Comparison of ENCODE assay signal across 11 mouse cellular contexts in the genomic region with DNA sequence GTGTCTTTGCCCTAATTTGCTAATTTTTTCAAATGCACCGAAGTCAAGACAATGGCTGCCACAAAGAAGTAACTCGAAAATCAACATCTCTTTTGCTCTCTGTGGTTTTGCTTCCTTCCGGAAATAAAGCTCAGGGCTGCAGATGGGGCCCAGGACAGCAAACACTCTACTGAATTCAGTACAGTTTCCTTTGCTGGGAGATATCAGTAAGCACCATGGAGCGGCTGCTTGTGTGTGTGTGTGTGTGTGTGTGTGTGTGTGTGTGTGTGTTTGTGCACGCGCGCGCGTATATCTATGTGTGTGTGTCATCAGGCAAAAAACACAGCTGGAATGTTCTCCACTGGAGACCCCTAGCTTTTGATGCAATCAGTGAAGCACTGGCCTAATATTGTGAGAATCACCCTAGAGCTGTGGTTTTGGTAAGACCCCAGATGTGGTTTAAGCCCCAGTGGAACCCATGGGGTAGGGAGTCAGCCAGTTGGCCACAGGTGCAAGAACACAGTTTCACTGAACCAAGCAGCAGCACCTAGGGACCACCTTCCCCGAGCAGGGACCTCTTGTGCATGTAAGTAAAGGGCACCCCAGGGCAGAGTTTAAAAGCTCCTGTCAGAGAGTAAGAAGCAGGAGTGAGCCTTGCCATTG. TPM values are rescaled to one million over a fixed set of nuclear protein-coding genes. Genes with fewer than 3 reads are reported as not detected.
A peak's percentile ranks its signal among the peaks of the same experiment; 100 is the strongest.
DNase-seq lines count a peak whose midpoint lies in the region; ATAC-seq lines count a peak whose summit lies in the region.
"Had no signal": no experiment of that assay in that cellular context is flagged by ENCODE, and none has a peak within 500 bp of the region (broad histone marks: within the 10 kb centered on the region; RNA-seq: fewer than 3 reads in every experiment).

No protein-coding gene starts in this region.

- peak overlapping the region; percentile 60 for H3K27ac ChIP-seq in liver, embryonic 12.5 days
- H3K27ac ChIP-seq: intestine, embryonic 15.5 days; neural tube, embryonic 12.5 days had no signal

- peak overlapping the region; percentile 55 for H3K4me2 ChIP-seq in liver, embryonic 12.5 days
- H3K4me2 ChIP-seq: intestine, embryonic 15.5 days; neural tube, embryonic 12.5 days had no signal

- WGBS in liver, embryonic 12.5 days (ENCODE audit: insufficient replicate concordance), result 38% methylated on average over 10 of the region's 10 CpGs

- peak; percentile 42 to 50 for DNase-seq in spleen, adult 18-20 months
- DNase-seq in spleen, adult 12 weeks (ENCODE audit: low spot score), result no peak
- DNase-seq in thymus, postnatal 4 days, result peak; percentile 76
- DNase-seq in left cerebral cortex, adult 8-10 months (ENCODE audit: low spot score in 2 of 2), result no peak
- DNase-seq in ovary, postnatal 10 days (ENCODE audit: low spot score), result no peak
- DNase-seq in heart, postnatal 4 days, result no peak
- DNase-seq: kidney, postnatal 25 days had no signal

- H3K9ac ChIP-seq in liver, embryonic 12.5 days, result no peak overlapping the region
- H3K9ac ChIP-seq: intestine, embryonic 15.5 days; neural tube, embryonic 12.5 days had no signal

- peaks cover 32% of the 10 kb centered on the region for H3K4me1 ChIP-seq in liver, embryonic 12.5 days
- H3K4me1 ChIP-seq: intestine, embryonic 15.5 days; neural tube, embryonic 12.5 days had no signal

- no peaks in the 10 kb centered on the region for H3K36me3 ChIP-seq in liver, embryonic 12.5 days
- H3K36me3 ChIP-seq: intestine, embryonic 15.5 days; neural tube, embryonic 12.5 days had no signal

- ATAC-seq in liver, embryonic 12.5 days, result peak; percentile 67
- ATAC-seq in neutrophil, adult 5-6 weeks (ENCODE audit: extremely low read depth, insufficient number of reproducible peaks, low FRiP score, poor library complexity, severe bottlenecking), result peak; percentile 52
- ATAC-seq: intestine, embryonic 15.5 days had no signal

- H3K4me3 ChIP-seq in liver, embryonic 12.5 days, result no peak overlapping the region
- H3K4me3 ChIP-seq: intestine, embryonic 15.5 days; neural tube, embryonic 12.5 days had no signal

- no peaks in the 10 kb centered on the region for H3K27me3 ChIP-seq in liver, embryonic 12.5 days (replicated peaks)
- H3K27me3 ChIP-seq: intestine, embryonic 15.5 days; neural tube, embryonic 12.5 days had no signal

- no peaks in the 10 kb centered on the region for H3K9me3 ChIP-seq in liver, embryonic 12.5 days (replicated peaks)
- H3K9me3 ChIP-seq: intestine, embryonic 15.5 days; neural tube, embryonic 12.5 days had no signal

RNA-seq across cellular contexts. Expression of gene 4930523C07Rik, which starts 19.7 kb away (rescaled TPM):
- polyA plus RNA-seq in liver, embryonic 12.5 days (2016; fragmentation: Nextera tagmentation; extraction: Ambion mirVana), result 24.1 and 26.5 TPM in 2 replicates
- 279 and 337 TPM in 2 replicates for total RNA-seq in neutrophil, adult 5-6 weeks (2017)
- 1 to 10 TPM; 1.3 to 3.2 (median 2.1) TPM for total RNA-seq in left cerebral cortex, adult 8-10 months (2022)
- 10 to 100 TPM; 24.0 to 26.1 TPM for total RNA-seq in heart, postnatal 4 days (2021)

Comparison
In these comparisons a context has a peak if more than half of its experiments do, and no peak if none do; other contexts are left out.
1. DNase-seq: peak in spleen, adult 18-20 months (2 of 2) and thymus, postnatal 4 days (single experiment); none in spleen, adult 12 weeks (single experiment), left cerebral cortex, adult 8-10 months (0 of 2), ovary, postnatal 10 days (single experiment) and heart, postnatal 4 days (single experiment).
2. RNA of gene 4930523C07Rik, which starts 19.7 kb away (total RNA-seq): 279 to 337 TPM in neutrophil, adult 5-6 weeks; 24.0 to 26.1 TPM in heart, postnatal 4 days and 1.3 to 3.2 TPM in left cerebral cortex, adult 8-10 months; every median in the first group is over 10 times any median in the second.